14 mouse cellular contexts compared by ENCODE assay signal in genomic region chr11:107155292-107155691, GRCm38 (mm10).
"Had no signal": no experiment of that assay in that cellular context is flagged by ENCODE, and none has a peak within 500 bp of the region (broad histone marks: within the 10 kb centered on the region; RNA-seq: fewer than 3 reads in every experiment).

No protein-coding gene starts in this region.

- H3K27ac ChIP-seq: liver, embryonic 13.5 days; neural tube, embryonic 12.5 days; neural tube, embryonic 15.5 days; stomach, embryonic 15.5 days had no signal

- DNase-seq: kidney, adult 2 months; kidney, postnatal 10 days; kidney, postnatal 36 days; liver, embryonic 13.5 days; lung, adult 2 months; lung, postnatal 14 days; lung, postnatal 4 days; midbrain, embryonic 14.5 days; right cerebral cortex, adult 18-20 months; right cerebral cortex, postnatal 25 days; thymus, postnatal 25 days had no signal

- H3K9me3 ChIP-seq: liver, embryonic 13.5 days; neural tube, embryonic 12.5 days; neural tube, embryonic 15.5 days; stomach, embryonic 15.5 days had no signal

- H3K4me3 ChIP-seq: liver, embryonic 13.5 days; neural tube, embryonic 12.5 days; neural tube, embryonic 15.5 days; stomach, embryonic 15.5 days had no signal

- H3K9ac ChIP-seq: liver, embryonic 13.5 days; neural tube, embryonic 12.5 days; neural tube, embryonic 15.5 days; stomach, embryonic 15.5 days had no signal

- H3K36me3 ChIP-seq: liver, embryonic 13.5 days; neural tube, embryonic 12.5 days; neural tube, embryonic 15.5 days; stomach, embryonic 15.5 days had no signal

- H3K4me1 ChIP-seq: neural tube, embryonic 12.5 days; neural tube, embryonic 15.5 days; stomach, embryonic 15.5 days had no signal
